Mouse (Mus musculus): ENCODE results near the gene Hmg20a. TPM values are rescaled to one million over a fixed set of nuclear protein-coding genes. Genes with fewer than 3 reads are reported as not detected.

Gene Hmg20a
- 28.5 and 42.2 TPM in 2 replicates for polyA plus RNA-seq (2012; rRNA removed; ENCODE audit: low replicate concordance)

DNA sequence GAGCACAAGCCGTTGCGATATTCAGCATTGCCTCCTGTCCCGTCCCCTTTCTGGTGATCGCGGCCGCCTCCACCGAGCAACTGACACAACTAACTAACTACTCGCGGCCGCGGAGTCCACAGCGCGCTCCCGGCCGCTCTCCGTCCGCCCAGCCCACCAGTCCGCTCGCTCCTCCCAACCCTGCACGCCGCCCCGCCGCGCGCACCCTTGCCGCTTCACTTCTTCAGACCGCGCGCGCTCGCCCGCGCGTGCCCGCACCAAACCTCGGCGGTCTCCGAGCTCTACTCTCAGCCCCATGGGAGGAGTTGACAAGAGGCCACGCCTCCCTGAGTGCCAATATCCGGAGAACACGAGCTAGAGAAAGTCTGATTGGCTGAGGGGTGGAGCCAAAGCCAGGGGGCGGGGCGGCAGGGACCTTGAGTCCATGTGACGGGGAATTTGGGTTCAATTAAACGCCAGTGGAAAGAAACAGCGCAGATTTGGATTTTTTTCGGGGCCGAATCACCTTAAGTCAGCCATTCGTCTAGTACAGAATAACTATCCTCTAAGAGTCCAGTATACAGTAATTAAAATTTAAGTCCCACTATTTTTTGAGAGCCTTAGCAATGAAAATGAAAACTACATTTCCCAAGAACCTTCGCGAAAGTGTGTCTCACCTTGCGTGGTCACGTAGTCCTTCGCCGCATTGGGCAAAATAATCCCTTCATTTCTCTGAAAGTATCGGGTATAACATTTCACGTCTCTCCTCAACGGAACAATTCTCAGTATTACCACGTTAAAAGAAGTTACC, at the start of gene Hmg20a, which contains the start of gene Peak1:
TSS of gene Hmg20a (plus strand) at position 662 of the 790 bp plus-strand sequence.
TSS of gene Peak1 (minus strand) at position 120 of the 790 bp plus-strand sequence.

Other genes starting within 250 kb of the Hmg20a start
- 16.1 and 24.3 TPM in 2 replicates for gene Peak1, start 542 bp upstream of the Hmg20a start, polyA plus RNA-seq (2012; rRNA removed; ENCODE audit: low replicate concordance)